ENCODE assay signal across 8 mouse cellular contexts in genomic region chr5:14252583-14252982, GRCm38 (mm10).
DNase-seq lines count a peak whose midpoint lies in the region; ATAC-seq lines count a peak whose summit lies in the region.
"Had no signal": no experiment of that assay in that cellular context is flagged by ENCODE, and none has a peak within 500 bp of the region (broad histone marks: within the 10 kb centered on the region; RNA-seq: fewer than 3 reads in every experiment).

No protein-coding gene starts in this region.

- H3K9ac ChIP-seq in embryonic facial prominence, embryonic 14.5 days (ENCODE audit: low read depth, low read length) = no peak overlapping the region

- no peaks in the 10 kb centered on the region for H3K36me3 ChIP-seq in embryonic facial prominence, embryonic 14.5 days (ENCODE audit: control insufficient read depth, insufficient read depth, low read length)

- no peaks in the 10 kb centered on the region for H3K27me3 ChIP-seq in embryonic facial prominence, embryonic 14.5 days (replicated peaks; ENCODE audit: control insufficient read depth, insufficient read depth, low read length)
- H3K27me3 ChIP-seq: megakaryocyte, embryonic 14.5 days had no signal

- ATAC-seq in embryonic facial prominence, embryonic 14.5 days (ENCODE audit: low read depth) = no peak
- ATAC-seq in monocyte, adult 5-6 weeks (replicated peaks; ENCODE audit: insufficient number of reproducible peaks, low FRiP score, low TSS enrichment, poor library complexity, severe bottlenecking) = no peak

- peak; percentile 3 for DNase-seq in kidney, adult 9 months
- DNase-seq in kidney, adult 11 months = no peak
- DNase-seq in A20 (ENCODE audit: low read depth, low spot score) (peak; percentile 54), ES-CJ7 (ENCODE audit: low read depth, low spot score) (peak; percentile 67)
- peak; percentile 30 for DNase-seq in embryonic facial prominence, embryonic 14.5 days (ENCODE audit: low spot score)
- DNase-seq in mesoderm, embryonic 11.5 days (ENCODE audit: low read depth, low spot score) = peak; percentile 50

- no peaks in the 10 kb centered on the region for H3K9me3 ChIP-seq in embryonic facial prominence, embryonic 14.5 days (ENCODE audit: control insufficient read depth, low read length)
- H3K9me3 ChIP-seq: megakaryocyte, embryonic 14.5 days had no signal

- H3K27ac ChIP-seq in embryonic facial prominence, embryonic 14.5 days (replicated peaks; ENCODE audit: low read depth, low read length) = no peak overlapping the region

- no peak overlapping the region for H3K4me2 ChIP-seq in embryonic facial prominence, embryonic 14.5 days (ENCODE audit: low read depth, low read length)

- WGBS in embryonic facial prominence, embryonic 14.5 days = 38% methylated on average over 8 of the region's 8 CpGs

- no peak overlapping the region for H3K4me3 ChIP-seq in embryonic facial prominence, embryonic 14.5 days (ENCODE audit: low read depth, low read length)
- H3K4me3 ChIP-seq: megakaryocyte, embryonic 14.5 days had no signal

- no peaks in the 10 kb centered on the region for H3K4me1 ChIP-seq in embryonic facial prominence, embryonic 14.5 days (ENCODE audit: control insufficient read depth, insufficient read depth, low read length)
- H3K4me1 ChIP-seq: megakaryocyte, embryonic 14.5 days had no signal
